Mouse (Mus musculus): Measurements from ENCODE around the gene Gmip.

- no peak for TF ChIP-seq CTCF (IDR thresholded peaks at IDR 0.05; ENCODE audit: extremely low read depth, insufficient read length, insufficient replicate concordance, low read depth, low read length)
- TF ChIP-seq POLR2A (IDR thresholded peaks at IDR 0.05; ENCODE audit: low read depth, low read length) = no peak
Observed at GRCm38 (mm10) chr8:69777111-69777510, 31.4 kb upstream of the Gmip start.
